Mouse (Mus musculus) fat pad, adult 2 months (tissue): ENCODE data around the gene Rnf208.

ENCODE experiments used
- DNase-seq: peaks from one replicate; pipeline ENCODE4 v3.0.0-alpha.2; 2011; ENCODE audit warnings: low read depth, low spot score; ENCODE audit errors: extremely low read depth

The Rnf208 gene

GRCm38 (mm10) chr2:25224492-25224765 is 17.6 kb upstream of the Rnf208 start, which contains the start of gene Tubb4b:
Gene Tubb4b (minus strand): TSS chr2:25224702.
- no peak for DNase-seq

GRCm38 (mm10) chr2:25224766-25225752 is 17.0 kb upstream of the Rnf208 start:
- DNase-seq, result peak; percentile 96

- DNase-seq, result no peak
Observed at GRCm38 (mm10) chr2:25225811-25226379, 16.2 kb upstream of the Rnf208 start.

DNA sequence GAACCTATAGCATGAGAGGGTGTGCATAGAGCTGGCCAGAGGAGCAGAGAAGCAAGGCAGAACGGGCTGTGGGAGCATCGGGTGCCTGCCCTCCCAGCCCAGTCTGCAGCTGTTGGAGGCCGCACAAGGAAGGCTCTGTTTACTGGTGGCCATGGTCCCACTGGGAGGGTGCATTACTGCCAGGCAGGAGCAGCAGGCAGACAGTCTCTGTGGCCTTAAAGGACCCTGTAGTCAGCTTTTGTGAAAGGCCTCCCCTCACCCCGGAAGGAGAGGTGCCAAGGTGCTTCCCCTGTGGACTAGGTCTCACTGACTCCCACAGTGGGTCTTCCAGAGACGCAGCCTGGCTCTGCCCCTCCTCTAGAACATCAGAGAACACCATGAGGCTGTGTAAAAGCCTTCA is 15.2 kb upstream of the Rnf208 start:
- no peak for DNase-seq

GRCm38 (mm10) chr2:25227406-25227805 is 14.6 kb upstream of the Rnf208 start:
- no peak for DNase-seq

GRCm38 (mm10) chr2:25228431-25228889 is 13.6 kb upstream of the Rnf208 start:
- DNase-seq, result peak; percentile 77

- DNase-seq, result no peak
Observed at GRCm38 (mm10) chr2:25228995-25229530, 13.0 kb upstream of the Rnf208 start.

DNA sequence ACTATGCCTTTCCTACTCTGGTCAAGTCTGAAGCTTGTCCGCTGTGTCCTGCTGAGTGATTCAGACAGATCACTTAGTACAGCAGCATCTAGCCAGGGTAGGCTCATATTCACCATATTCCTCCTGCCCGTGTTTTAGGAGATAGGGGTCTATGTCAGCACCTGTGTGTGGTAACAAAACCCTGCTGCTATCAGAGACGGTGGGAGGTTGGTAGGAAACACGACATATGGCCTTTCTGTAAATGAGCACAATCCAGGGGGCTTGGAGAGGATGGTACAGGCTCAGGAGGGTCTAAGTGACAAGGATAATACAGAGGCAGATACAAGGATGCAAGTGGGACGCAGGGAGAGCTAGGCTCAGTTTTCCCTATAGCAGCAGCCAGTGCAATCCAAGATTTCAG is 12.5 kb upstream of the Rnf208 start:
- DNase-seq, result no peak

DNA sequence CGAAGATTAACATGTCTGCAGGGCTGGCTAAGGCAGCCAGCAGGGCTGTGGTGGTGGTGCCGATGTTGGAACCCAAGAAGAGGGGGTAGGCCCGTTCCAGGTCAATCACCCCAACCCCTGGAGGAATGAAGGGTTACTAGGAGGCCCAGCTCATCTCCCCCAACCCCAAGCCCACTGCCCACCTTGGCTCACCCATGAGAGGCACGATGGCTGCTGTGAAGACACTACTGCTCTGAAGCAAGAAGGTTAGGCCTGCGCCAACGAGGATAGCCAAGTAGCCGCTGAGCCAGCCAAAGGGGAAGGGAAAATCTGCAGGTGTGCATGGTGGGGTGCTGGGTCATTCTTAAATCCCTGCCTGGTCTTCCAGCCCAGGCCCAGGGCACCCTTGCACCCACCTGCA is 11.5 kb upstream of the Rnf208 start:
- DNase-seq, result no peak

- DNase-seq, result no peak
Observed at GRCm38 (mm10) chr2:25231038-25231437, 11.0 kb upstream of the Rnf208 start.

DNA sequence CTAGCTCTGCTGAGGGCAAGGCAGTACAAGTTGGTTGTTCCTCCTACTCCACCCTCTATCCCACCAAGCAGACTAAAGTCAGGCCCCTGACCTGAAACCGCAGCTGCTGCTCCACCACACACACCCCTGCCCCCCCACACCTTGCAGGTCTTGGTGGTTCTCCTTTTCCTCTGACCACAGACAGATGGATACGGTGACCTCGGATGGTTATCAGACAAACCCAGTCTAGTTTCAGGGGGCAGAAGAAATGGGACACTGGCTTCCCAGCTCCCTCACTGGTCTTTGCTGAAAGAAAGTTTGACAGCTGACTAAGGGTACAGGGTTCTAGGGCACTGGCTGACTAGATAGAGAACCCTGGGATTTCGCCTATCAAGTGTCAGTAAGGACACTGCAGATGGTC is 8.6 kb upstream of the Rnf208 start:
- no peak for DNase-seq

- no peak for DNase-seq
Observed at GRCm38 (mm10) chr2:25234050-25234449, 8.0 kb upstream of the Rnf208 start, which contains the start of gene Slc34a3. Gene Slc34a3 (minus strand): TSS chr2:25234364.

- DNase-seq, result no peak
Observed at GRCm38 (mm10) chr2:25234551-25235220, 7.4 kb upstream of the Rnf208 start.

- no peak for DNase-seq
Observed at GRCm38 (mm10) chr2:25236614-25237013, 5.4 kb upstream of the Rnf208 start, which contains the start of gene Rnf224. Gene Rnf224 (minus strand): TSS chr2:25236787.

- peak; percentile 77 for DNase-seq
Observed at GRCm38 (mm10) chr2:25237522-25237921, 4.5 kb upstream of the Rnf208 start.

DNA sequence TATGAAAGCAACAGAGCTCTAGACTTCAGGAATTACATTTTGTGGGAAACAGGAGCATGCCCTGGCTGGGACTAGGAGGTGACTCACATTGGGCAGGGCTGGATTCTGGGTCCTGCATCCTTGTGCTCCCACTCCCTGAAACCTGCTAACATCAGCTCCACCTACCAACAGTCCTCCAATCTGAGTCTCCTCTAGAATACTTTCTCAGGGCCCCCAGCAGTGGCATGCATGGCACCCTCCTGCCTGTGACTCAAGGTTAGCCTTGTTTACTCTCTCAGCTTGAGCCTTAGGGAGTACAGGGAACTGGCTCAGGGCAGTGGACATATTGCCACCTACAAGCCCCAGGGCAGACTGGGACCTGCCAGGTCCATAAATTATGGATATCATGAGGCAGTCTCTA is 3.9 kb upstream of the Rnf208 start:
- no peak for DNase-seq

DNA sequence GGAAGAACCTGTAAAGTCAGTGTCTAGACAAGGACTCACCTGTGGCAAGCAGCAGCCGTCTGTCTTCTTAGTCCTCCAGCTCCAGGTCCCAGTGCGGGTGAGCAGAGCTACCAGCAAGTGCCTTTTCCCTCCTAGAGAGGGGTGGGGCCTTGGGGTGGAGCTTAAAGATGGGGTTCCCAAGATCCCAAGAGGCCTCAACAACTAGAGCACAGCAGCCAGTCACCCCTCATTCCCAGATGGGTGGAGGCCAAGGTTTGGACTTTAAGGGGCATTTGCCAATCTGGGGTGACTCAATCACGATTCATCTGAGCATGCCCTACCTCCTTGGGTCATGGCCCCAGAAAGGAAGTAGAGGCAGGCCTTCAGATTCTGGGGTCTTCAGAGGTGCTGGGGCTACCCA is 2.3 kb upstream of the Rnf208 start:
- DNase-seq, result no peak

- DNase-seq, result no peak
Observed at GRCm38 (mm10) chr2:25240310-25240709, 1.7 kb upstream of the Rnf208 start.

- DNase-seq, result no peak
Observed at GRCm38 (mm10) chr2:25240723-25241437, 1.2 kb upstream of the Rnf208 start.

DNA sequence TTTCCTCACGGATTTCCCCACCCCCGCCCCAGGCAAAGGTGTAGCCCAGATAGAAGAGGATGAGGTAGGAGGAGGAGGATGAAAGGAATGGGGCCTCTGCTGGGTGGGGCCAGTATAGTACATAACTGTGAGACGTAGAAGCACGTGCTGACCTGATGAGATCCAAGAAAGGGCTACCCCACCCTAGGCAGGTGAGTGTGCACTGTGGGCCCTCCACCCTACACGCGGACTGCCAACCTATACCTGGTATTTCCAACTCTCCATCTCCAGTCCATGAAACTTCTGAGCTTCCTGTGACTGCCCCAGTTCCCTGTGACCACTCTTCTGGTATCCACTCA is 648 bp upstream of the Rnf208 start:
- DNase-seq, result no peak

DNA sequence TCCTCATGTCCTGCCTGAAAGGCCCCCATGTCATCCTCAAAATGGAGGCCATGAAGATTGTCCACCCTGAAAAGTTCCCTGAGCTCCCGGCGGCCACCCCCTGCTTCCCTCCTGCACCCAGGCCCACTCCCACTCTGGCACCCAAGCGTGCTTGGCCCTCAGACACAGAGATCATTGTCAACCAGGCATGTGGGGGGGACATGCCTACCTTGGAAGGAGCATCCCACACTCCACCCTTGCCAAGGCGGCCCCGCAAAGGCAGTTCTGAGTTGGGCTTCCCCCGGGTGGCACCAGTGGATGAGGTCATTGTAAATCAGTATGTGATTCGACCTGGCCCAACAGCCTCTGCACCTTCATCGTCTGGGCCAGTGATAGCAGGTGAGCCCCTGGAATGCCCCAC is 1.3 kb downstream of the Rnf208 start:
- no peak for DNase-seq
